ENCODE assay signal across 18 mouse cellular contexts in the genomic region with DNA sequence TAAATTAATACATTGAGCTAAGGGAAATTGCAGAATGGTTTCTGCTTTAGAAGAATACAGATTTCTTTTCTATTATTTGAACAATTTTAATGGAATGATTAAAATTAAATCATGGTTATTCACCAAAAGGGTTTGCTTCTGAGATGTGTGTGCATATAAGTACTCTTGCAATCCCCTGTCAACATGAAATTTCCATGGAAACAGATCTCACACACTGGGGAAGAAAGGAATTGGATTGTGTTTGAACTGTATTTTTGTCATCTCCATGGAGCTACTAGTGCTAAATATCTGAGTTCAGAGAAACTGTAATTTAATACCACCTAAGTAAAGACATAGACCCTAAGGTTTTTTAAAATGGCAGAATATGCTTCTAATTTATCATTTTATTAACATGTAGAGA. TPM values are rescaled to one million over a fixed set of nuclear protein-coding genes. Genes with fewer than 3 reads are reported as not detected.
DNase-seq lines count a peak whose midpoint lies in the region; ATAC-seq and TF ChIP-seq lines count a peak whose summit lies in the region.
"Had no signal": no experiment of that assay in that cellular context is flagged by ENCODE, and none has a peak within 500 bp of the region (broad histone marks: within the 10 kb centered on the region; RNA-seq: fewer than 3 reads in every experiment).

No protein-coding gene starts in this region.

- no peak overlapping the region for H3K9ac ChIP-seq in forebrain, postnatal 0 days
- H3K9ac ChIP-seq in forebrain, embryonic 13.5 days: no peak overlapping the region
- H3K9ac ChIP-seq in midbrain, embryonic 15.5 days: no peak overlapping the region
- no peak overlapping the region for H3K9ac ChIP-seq in midbrain, embryonic 11.5 days (ENCODE audit: low read length)
- H3K9ac ChIP-seq: embryonic facial prominence, embryonic 12.5 days; forebrain, embryonic 15.5 days had no signal

- peak; percentile 81 for ATAC-seq in forebrain, postnatal 0 days
- ATAC-seq in forebrain, embryonic 13.5 days: no peak
- ATAC-seq in midbrain, embryonic 15.5 days (replicated peaks): peak; percentile 67; the same call in 1 of the 2 replicates
- ATAC-seq in midbrain, embryonic 11.5 days (ENCODE audit: low FRiP score): no peak
- no peak for ATAC-seq in cerebellum, adult (ENCODE audit: insufficient number of reproducible peaks, low FRiP score, low TSS enrichment)

- H3K27ac ChIP-seq in forebrain, postnatal 0 days (ENCODE audit: low read depth, low read length): no peak overlapping the region
- H3K27ac ChIP-seq in forebrain, embryonic 13.5 days: no peak overlapping the region
- H3K27ac ChIP-seq in midbrain, embryonic 15.5 days: no peak overlapping the region
- H3K27ac ChIP-seq in midbrain, embryonic 11.5 days (ENCODE audit: low read depth, low read length): no peak overlapping the region
- H3K27ac ChIP-seq: embryonic facial prominence, embryonic 10.5 days; embryonic facial prominence, embryonic 12.5 days; forebrain, embryonic 15.5 days had no signal

- no peaks in the 10 kb centered on the region for H3K9me3 ChIP-seq in forebrain, postnatal 0 days (ENCODE audit: low read length)
- H3K9me3 ChIP-seq in forebrain, embryonic 13.5 days (replicated peaks): no peaks in the 10 kb centered on the region
- no peaks in the 10 kb centered on the region for H3K9me3 ChIP-seq in midbrain, embryonic 15.5 days
- no peaks in the 10 kb centered on the region for H3K9me3 ChIP-seq in midbrain, embryonic 11.5 days (ENCODE audit: control insufficient read depth, low read length)
- H3K9me3 ChIP-seq: embryonic facial prominence, embryonic 10.5 days; embryonic facial prominence, embryonic 12.5 days; forebrain, embryonic 15.5 days had no signal

- no peak overlapping the region for H3K4me2 ChIP-seq in forebrain, postnatal 0 days (ENCODE audit: low read depth)
- H3K4me2 ChIP-seq in forebrain, embryonic 13.5 days: no peak overlapping the region
- no peak overlapping the region for H3K4me2 ChIP-seq in midbrain, embryonic 15.5 days
- H3K4me2 ChIP-seq in midbrain, embryonic 11.5 days: no peak overlapping the region
- H3K4me2 ChIP-seq: embryonic facial prominence, embryonic 12.5 days; forebrain, embryonic 15.5 days had no signal

- H3K4me3 ChIP-seq in forebrain, postnatal 0 days (ENCODE audit: low read depth, low read length): no peak overlapping the region
- H3K4me3 ChIP-seq in forebrain, embryonic 13.5 days: no peak overlapping the region
- H3K4me3 ChIP-seq in midbrain, embryonic 15.5 days: no peak overlapping the region
- H3K4me3 ChIP-seq in midbrain, embryonic 11.5 days (ENCODE audit: low read depth, low read length): no peak overlapping the region
- H3K4me3 ChIP-seq: embryonic facial prominence, embryonic 10.5 days; embryonic facial prominence, embryonic 12.5 days; forebrain, embryonic 15.5 days had no signal

- no peaks in the 10 kb centered on the region for H3K4me1 ChIP-seq in forebrain, postnatal 0 days (ENCODE audit: insufficient read depth)
- H3K4me1 ChIP-seq in forebrain, embryonic 13.5 days: 0 out of 2 replicates have a peak, but pooled peaks cover 8% of the 10 kb centered on the region
- H3K4me1 ChIP-seq in midbrain, embryonic 15.5 days: no peaks in the 10 kb centered on the region; the same call in 1 of the 2 replicates
- H3K4me1 ChIP-seq in midbrain, embryonic 11.5 days (ENCODE audit: control insufficient read depth, insufficient read depth, low read length): no peaks in the 10 kb centered on the region
- H3K4me1 ChIP-seq: forebrain, embryonic 15.5 days had no signal

- H3K36me3 ChIP-seq in forebrain, postnatal 0 days (ENCODE audit: insufficient read depth): no peaks in the 10 kb centered on the region
- no peaks in the 10 kb centered on the region for H3K36me3 ChIP-seq in forebrain, embryonic 13.5 days (ENCODE audit: poor library complexity, severe bottlenecking)
- H3K36me3 ChIP-seq in midbrain, embryonic 15.5 days (replicated peaks): no peaks in the 10 kb centered on the region
- H3K36me3 ChIP-seq in midbrain, embryonic 11.5 days (ENCODE audit: control insufficient read depth, insufficient read depth, low read length): no peaks in the 10 kb centered on the region
- H3K36me3 ChIP-seq: embryonic facial prominence, embryonic 10.5 days; embryonic facial prominence, embryonic 12.5 days; forebrain, embryonic 15.5 days had no signal

- no peaks in the 10 kb centered on the region for H3K27me3 ChIP-seq in forebrain, postnatal 0 days (ENCODE audit: insufficient read depth, low read length)
- H3K27me3 ChIP-seq in forebrain, embryonic 13.5 days: no peaks in the 10 kb centered on the region
- no peaks in the 10 kb centered on the region for H3K27me3 ChIP-seq in midbrain, embryonic 15.5 days (replicated peaks)
- H3K27me3 ChIP-seq in midbrain, embryonic 11.5 days (ENCODE audit: control insufficient read depth, insufficient read depth, low read length): no peaks in the 10 kb centered on the region
- H3K27me3 ChIP-seq: embryonic facial prominence, embryonic 12.5 days; forebrain, embryonic 15.5 days had no signal

- TF ChIP-seq POLR2A in brain, embryonic 14.5 days (IDR thresholded peaks at IDR 0.05; ENCODE audit: borderline replicate concordance, extremely low read depth, insufficient read depth, insufficient read length, poor library complexity, severe bottlenecking): no peak

- DNase-seq in forebrain, postnatal 0 days: peak; percentile 15
- DNase-seq in midbrain, embryonic 11.5 days (ENCODE audit: low spot score, missing footprints): no peak
- DNase-seq in brain, adult 2 months (ENCODE audit: low read depth, low spot score): peak; percentile 16
- peak; percentile 42 for DNase-seq in brain, embryonic 14.5 days (ENCODE audit: low read depth)
- DNase-seq: adrenal gland, adult 2 months; adrenal gland, postnatal 10 days; adrenal gland, postnatal 25 days; cerebellum, adult 11-12 months; cerebellum, adult 2 months; cerebellum, adult 9-10 months; cerebellum, postnatal 10 days; cerebellum, postnatal 25 days had no signal

- TF ChIP-seq CTCF in forebrain, postnatal 0 days (IDR thresholded peaks at IDR 0.05; ENCODE audit: low read depth): no peak
- TF ChIP-seq CTCF in brain, embryonic 14.5 days (IDR thresholded peaks at IDR 0.05; ENCODE audit: borderline replicate concordance, extremely low read depth, insufficient read depth, insufficient read length): no peak

RNA-seq across cellular contexts. Expression of a gene that starts 42.3 kb away (rescaled TPM):
- 7.8 and 9.5 TPM in 2 replicates for total RNA-seq in forebrain, postnatal 0 days (2014; rRNA removed)
- polyA plus RNA-seq in forebrain, postnatal 0 days (2015; fragmentation: Nextera tagmentation; extraction: Ambion mirVana): 3.4 and 6.9 TPM in 2 replicates
- 3.0 and 3.3 TPM in 2 replicates for polyA plus RNA-seq in forebrain, embryonic 13.5 days (2015; fragmentation: Nextera tagmentation; extraction: Ambion mirVana)
- 4.0 and 5.6 TPM in 2 replicates for polyA plus RNA-seq in midbrain, embryonic 15.5 days (2015; fragmentation: Nextera tagmentation; extraction: Ambion mirVana)
- polyA plus RNA-seq in midbrain, embryonic 11.5 days (2014; fragmentation: Nextera tagmentation; extraction: Ambion mirVana): 3.8 and 4.0 TPM in 2 replicates
- 3.5 and 4.3 TPM in 2 replicates for polyA plus RNA-seq in brain, embryonic 14.5 days (2012; rRNA removed)

RNA-seq across cellular contexts. Expression of a gene that starts 59.3 kb away (rescaled TPM):
- total RNA-seq in forebrain, postnatal 0 days (2014; rRNA removed): 236 and 265 TPM in 2 replicates
- 269 and 271 TPM in 2 replicates for polyA plus RNA-seq in forebrain, postnatal 0 days (2015; fragmentation: Nextera tagmentation; extraction: Ambion mirVana)
- 329 and 340 TPM in 2 replicates for polyA plus RNA-seq in forebrain, embryonic 13.5 days (2015; fragmentation: Nextera tagmentation; extraction: Ambion mirVana)
- polyA plus RNA-seq in midbrain, embryonic 15.5 days (2015; fragmentation: Nextera tagmentation; extraction: Ambion mirVana): 269 and 275 TPM in 2 replicates
- polyA plus RNA-seq in midbrain, embryonic 11.5 days (2014; fragmentation: Nextera tagmentation; extraction: Ambion mirVana): 448 and 476 TPM in 2 replicates
- polyA plus RNA-seq in brain, embryonic 14.5 days (2012; rRNA removed): 127 and 169 TPM in 2 replicates

Comparison
In these comparisons a context has a peak if more than half of its experiments do, and no peak if none do; other contexts are left out.
1. ATAC-seq: peak in forebrain, postnatal 0 days (single experiment) and midbrain, embryonic 15.5 days (single experiment); none in forebrain, embryonic 13.5 days (single experiment), midbrain, embryonic 11.5 days (single experiment) and cerebellum, adult (single experiment).